Mouse (Mus musculus) embryonic fibroblast, embryonic 13.5 days (primary cell): ENCODE measurements around the gene C2cd4c. TPM values are rescaled to one million over a fixed set of nuclear protein-coding genes. Genes with fewer than 3 reads are reported as not detected.

ENCODE experiments used
- H3K27ac ChIP-seq: 2 replicates; pipeline ENCODE4 v1.5.1; 2012; ENCODE audit warnings: low read length, control low read depth, inconsistent platforms; ENCODE audit not compliant: insufficient read depth
- H3K4me1 ChIP-seq: 2 replicates; pipeline ENCODE4 v1.6.1; 2011; ENCODE audit warnings: low read length; ENCODE audit not compliant: control insufficient read depth, insufficient read depth
- H3K4me3 ChIP-seq: 2 replicates; pipeline ENCODE4 v1.5.1; 2011; ENCODE audit warnings: mild to moderate bottlenecking, control low read depth, low read length; ENCODE audit not compliant: insufficient read depth
- CTCF ChIP-seq: IDR thresholded peaks from 2 replicates; pipeline ENCODE4 v1.5.1; 2011; ENCODE audit warnings: mild to moderate bottlenecking, control low read depth, low read length, moderate library complexity, borderline replicate concordance; ENCODE audit not compliant: insufficient read depth
- POLR2A ChIP-seq: IDR thresholded peaks from 2 replicates; pipeline ENCODE4 v1.6.1; 2011; ENCODE audit warnings: low read depth, mild to moderate bottlenecking, control low read depth, low read length, moderate library complexity
- polyA plus RNA-seq: library from polyadenylated mRNA; stranded (reverse); fragments of >200 nt; gene quantifications from 2 replicates; pipeline ENCODE4 v1.2.4, GENCODE M21; 2011; ENCODE audit warnings: low read depth; ENCODE audit not compliant: missing spikeins, insufficient read length

The C2cd4c gene
- polyA plus RNA-seq, 1 experiment = 0.19 TPM

GRCm38 (mm10) chr10:79594872-79595589 is 18.8 kb downstream of the C2cd4c start:
- TF ChIP-seq CTCF = peak; percentile 98
- no peak for TF ChIP-seq POLR2A
- Histone ChIP-seq H3K4me1 (no peaks in the 10 kb centered on the region), H3K4me3 (no peak overlapping the region), H3K27ac (no peak overlapping the region)

GRCm38 (mm10) chr10:79594111-79594510 is 19.7 kb downstream of the C2cd4c start:
- Histone ChIP-seq H3K4me1 (no peaks in the 10 kb centered on the region), H3K4me3 (no peak overlapping the region), H3K27ac (no peak overlapping the region)
- no peak for TF ChIP-seq POLR2A
- TF ChIP-seq CTCF = no peak

GRCm38 (mm10) chr10:79590702-79591101 is 23.1 kb downstream of the C2cd4c start:
- TF ChIP-seq CTCF (no peak), POLR2A (no peak)
- no peak overlapping the region for H3K4me3 ChIP-seq
- no peak overlapping the region for H3K27ac ChIP-seq
- H3K4me1 ChIP-seq = no peaks in the 10 kb centered on the region

GRCm38 (mm10) chr10:79587752-79588126 is 26.1 kb downstream of the C2cd4c start:
- H3K4me3 ChIP-seq = no peak overlapping the region
- TF ChIP-seq CTCF (no peak), POLR2A (no peak)
- no peak overlapping the region for H3K27ac ChIP-seq
- no peaks in the 10 kb centered on the region for H3K4me1 ChIP-seq

- Histone ChIP-seq H3K4me3 (no peak within 1 kb of the TSS), H3K27ac (no peak within 1 kb of the TSS), H3K4me1 (no peaks in the 10 kb centered on the region)
- TF ChIP-seq CTCF (no peak), POLR2A (no peak)
These were observed 26.6 kb downstream of the C2cd4c start, which contains the start of gene Theg for GRCm38 (mm10) chr10:79587061-79587751. Gene Theg (minus strand): TSS chr10:79587331.

GRCm38 (mm10) chr10:79586243-79586642 is 27.6 kb downstream of the C2cd4c start:
- no peak for TF ChIP-seq CTCF
- no peak for TF ChIP-seq POLR2A
- Histone ChIP-seq H3K4me1 (no peaks in the 10 kb centered on the region), H3K27ac (no peak overlapping the region), H3K4me3 (no peak overlapping the region)

GRCm38 (mm10) chr10:79585723-79586122 is 28.1 kb downstream of the C2cd4c start:
- no peak overlapping the region for H3K27ac ChIP-seq
- H3K4me3 ChIP-seq = no peak overlapping the region
- no peaks in the 10 kb centered on the region for H3K4me1 ChIP-seq
- TF ChIP-seq CTCF (no peak), POLR2A (no peak)

GRCm38 (mm10) chr10:79585136-79585535 is 28.7 kb downstream of the C2cd4c start:
- Histone ChIP-seq H3K27ac (no peak overlapping the region), H3K4me3 (no peak overlapping the region), H3K4me1 (no peaks in the 10 kb centered on the region)
- TF ChIP-seq POLR2A (no peak), CTCF (no peak)

GRCm38 (mm10) chr10:79584426-79584825 is 29.4 kb downstream of the C2cd4c start:
- Histone ChIP-seq H3K27ac (no peak overlapping the region), H3K4me3 (no peak overlapping the region), H3K4me1 (no peaks in the 10 kb centered on the region)
- TF ChIP-seq POLR2A (no peak), CTCF (no peak)

GRCm38 (mm10) chr10:79584021-79584420 is 29.8 kb downstream of the C2cd4c start:
- TF ChIP-seq POLR2A = no peak
- no peak for TF ChIP-seq CTCF
- H3K4me3 ChIP-seq = no peak overlapping the region
- H3K27ac ChIP-seq = no peak overlapping the region
- no peaks in the 10 kb centered on the region for H3K4me1 ChIP-seq

- H3K27ac ChIP-seq = no peak overlapping the region
- TF ChIP-seq POLR2A (no peak), CTCF (no peak)
- no peak overlapping the region for H3K4me3 ChIP-seq
- H3K4me1 ChIP-seq = no peaks in the 10 kb centered on the region
These were observed 32.3 kb downstream of the C2cd4c start for GRCm38 (mm10) chr10:79581501-79581900.
